Mouse (Mus musculus) heart, postnatal 0 days (tissue): ENCODE measurements around the gene Chn2.

ENCODE experiments used
- CTCF ChIP-seq: IDR thresholded peaks from 2 replicates; pipeline ENCODE4 v1.5.1; 2016; ENCODE audit warnings: antibody characterized with exemption, control low read depth, low read depth
- EP300 ChIP-seq: IDR thresholded peaks from 2 replicates; pipeline ENCODE4 v1.6.1; 2016; ENCODE audit warnings: antibody characterized with exemption, low read depth

- TF ChIP-seq EP300 = no peak
- TF ChIP-seq CTCF = no peak
Measured at GRCm38 (mm10) chr6:54277828-54278227, 238.5 kb downstream of the Chn2 start.
